Mouse (Mus musculus) frontal cortex, postnatal 25 days (tissue): ENCODE data around the gene Tph2.
"Not testable (repeated sequence)": the region's sequence is repeated elsewhere in the genome, so short reads cannot be mapped to it uniquely, and the experiment has no call there.

ENCODE experiments used
- DNase-seq, 2 experiments: peaks; one replicate each; pipeline ENCODE4 v3.0.0; 2022; ENCODE audit warnings: low spot score in 2 of 2

Tph2 gene

DNA sequence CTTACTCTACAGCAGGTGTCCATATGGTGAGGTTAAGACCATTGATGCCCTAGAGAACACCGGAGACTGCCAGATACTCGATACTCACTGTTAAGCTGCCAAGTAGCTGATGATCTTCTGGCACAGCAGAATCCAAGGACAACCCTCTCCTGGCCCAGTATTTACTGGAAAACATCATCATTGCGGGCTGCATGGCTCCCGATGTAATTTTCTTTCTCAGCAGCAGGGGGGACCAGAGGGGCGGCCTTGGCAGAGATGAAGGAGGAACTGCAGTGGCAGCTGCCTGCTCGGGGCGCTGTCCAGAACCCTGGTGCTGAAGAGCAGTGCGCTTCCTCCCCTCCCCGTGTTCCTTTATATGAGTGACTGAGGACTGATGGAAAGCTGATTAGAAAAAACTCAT is at the start of gene Tph2:
Gene Tph2 (minus strand): TSS at position 326 of the 400 bp plus-strand sequence.
- DNase-seq = peak; percentile 39 to 42

DNA sequence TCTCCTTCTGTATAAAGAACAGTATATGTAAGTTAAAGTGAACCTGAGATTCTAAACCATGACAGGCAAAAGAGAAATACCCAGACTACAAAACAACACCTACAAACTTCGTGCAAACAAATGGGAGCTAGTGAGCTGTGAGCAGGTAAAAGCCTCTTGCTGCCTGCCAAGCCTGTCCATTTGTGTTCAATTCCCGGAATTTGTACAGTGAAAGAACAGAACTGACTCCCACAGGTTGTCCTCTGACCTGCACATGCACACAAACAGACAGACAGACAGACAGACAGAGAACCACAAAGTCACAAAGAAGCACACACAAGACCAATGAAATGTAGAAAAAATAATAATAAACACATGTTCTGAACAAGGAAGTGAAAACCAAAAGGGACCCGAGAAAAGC is 49.0 kb upstream of the Tph2 start:
- no peak for DNase-seq

DNA sequence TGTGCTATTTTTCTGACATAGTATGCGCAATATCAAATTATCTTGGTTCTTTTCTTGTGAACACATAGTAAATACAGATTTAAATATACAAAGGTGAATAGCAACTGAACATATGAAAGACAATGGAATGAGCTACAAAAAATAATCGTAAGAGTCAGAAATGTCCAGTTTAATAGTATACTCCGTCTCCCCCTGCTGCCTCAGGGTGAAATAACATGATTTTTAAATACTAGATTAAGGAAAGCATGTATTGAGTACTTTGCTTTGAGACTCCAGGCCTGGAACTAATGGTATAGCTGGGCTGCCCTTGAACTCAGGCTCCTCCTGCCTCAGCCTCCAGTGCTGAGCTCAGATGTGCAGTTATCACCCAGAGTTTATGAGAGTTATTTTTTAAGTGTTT is 47.7 kb upstream of the Tph2 start:
- DNase-seq = no peak

DNA sequence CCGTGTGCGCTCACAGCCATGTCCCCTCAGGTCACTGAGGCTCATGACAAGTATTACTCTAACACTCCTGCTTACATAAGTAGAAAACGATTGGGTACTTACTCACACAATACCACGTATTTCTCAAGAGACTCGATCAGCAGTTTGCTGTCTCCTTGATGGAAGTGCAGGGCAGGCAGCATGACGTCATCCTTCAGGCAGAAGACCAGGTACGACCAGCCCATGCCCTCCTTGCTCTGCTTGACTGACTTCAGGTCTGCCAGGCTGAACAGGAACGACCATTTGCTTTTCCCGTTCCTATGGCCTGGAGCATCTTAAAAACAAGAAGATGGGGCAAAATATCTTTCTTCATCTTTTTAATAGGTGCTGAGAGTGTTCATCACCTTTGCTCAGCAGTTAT is 44.2 kb upstream of the Tph2 start:
- DNase-seq = no peak

DNA sequence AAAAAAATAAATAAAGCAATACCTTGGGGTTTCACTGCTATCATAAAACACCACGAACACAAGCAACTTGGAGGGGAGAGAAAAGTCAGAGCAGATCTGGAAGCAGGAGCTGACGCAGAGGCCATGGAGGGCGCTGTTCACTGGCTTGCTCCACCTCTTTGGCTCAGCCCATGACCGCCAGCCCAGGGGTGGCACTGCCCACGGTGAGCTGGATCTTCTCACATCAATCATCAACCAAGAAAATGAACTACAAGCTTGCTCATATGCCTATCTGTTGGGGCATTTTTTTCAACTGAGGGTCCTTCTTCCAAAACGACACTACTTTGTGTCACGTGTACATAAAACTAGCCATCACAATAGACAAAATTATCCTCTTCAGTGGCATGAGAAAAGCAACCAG is 41.8 kb upstream of the Tph2 start:
- DNase-seq = no peak

DNA sequence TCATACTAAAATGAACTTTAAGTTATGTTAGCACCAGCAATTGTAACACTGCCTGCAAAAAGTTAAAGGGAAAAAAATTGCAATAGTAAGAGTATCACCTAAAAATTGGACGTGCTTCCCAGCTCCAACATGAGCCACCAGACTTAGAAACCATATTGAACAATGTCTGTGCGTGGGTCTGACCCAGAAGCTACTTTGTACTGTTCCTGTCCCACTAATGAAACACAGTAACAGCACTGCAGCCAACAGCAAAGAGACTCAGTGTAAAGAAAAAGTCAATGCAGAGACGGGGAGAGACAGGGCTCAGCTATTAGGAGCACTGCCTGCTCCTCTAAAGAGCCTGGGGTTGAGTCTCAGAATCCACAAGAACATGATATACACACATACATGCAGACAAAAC is 39.0 kb upstream of the Tph2 start:
- DNase-seq = no peak

DNA sequence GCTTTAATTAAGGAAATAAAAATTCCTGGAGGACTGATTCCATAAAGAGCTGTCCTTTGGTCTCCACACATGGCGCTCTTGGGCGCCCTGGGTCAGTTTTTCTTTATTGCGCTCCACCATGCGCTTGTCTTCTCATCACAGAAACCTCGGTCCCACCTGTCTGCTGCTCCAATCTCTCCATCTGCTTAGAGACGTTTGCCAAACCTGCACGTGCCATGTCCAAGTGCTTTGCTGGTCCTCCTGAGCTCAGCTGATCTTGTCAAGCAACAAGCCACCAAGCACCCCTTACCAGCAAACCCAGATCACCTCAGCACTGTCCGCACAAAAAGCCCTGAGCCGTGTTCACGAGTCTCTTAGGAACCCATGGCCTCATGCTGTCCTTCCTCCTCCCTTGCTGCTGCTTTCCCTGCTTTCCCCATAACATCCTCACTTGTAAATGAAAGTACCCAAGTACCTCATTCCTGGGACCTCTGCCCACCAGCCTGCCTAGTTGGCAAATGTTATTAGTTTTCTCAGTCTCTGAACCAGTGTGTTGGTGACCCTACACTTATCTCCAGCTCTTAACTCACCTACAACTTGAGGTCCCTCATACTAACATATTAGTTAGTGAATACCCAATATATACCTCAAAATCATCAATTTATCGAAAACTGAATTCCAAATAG is 28.2 kb upstream of the Tph2 start:
- DNase-seq = no peak

DNA sequence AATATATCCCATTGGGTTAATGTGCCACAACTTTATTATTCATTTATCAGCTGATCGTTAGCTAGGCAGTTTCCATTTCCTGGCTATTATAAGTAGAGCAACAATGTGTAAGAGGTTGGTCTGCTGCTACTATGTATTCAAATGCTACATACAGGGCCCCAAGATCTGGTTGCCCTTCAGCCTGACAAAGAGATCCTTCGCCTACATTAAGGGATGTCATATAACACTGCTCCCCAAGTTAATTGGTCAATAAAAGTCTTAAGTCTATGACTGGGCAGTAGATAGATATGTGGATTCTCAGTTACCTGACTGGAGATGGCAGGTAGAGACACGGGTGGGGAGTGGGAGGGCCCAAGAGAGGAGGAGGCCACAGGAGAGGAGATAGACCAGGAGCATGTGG is 21.0 kb upstream of the Tph2 start:
- no peak for DNase-seq

DNA sequence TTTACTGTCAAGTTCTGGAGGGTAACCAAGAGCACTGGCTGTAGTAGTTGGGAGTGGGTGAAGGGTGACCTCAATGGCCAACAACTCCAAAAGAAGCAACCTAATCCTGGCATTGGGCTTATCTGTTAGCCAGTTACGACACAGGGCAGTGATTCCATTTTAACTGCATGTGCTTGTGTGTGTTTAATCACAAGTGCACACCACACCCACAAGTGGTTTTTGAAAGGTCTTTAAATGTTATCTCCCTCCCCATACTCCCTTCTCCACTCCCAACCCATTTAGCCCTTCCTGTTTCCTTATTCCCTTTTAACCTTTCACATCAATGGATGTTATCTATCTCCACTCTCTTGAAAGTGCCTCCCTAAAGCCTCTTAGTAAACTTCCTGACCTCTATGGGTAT is 20.5 kb upstream of the Tph2 start:
- DNase-seq = no peak

DNA sequence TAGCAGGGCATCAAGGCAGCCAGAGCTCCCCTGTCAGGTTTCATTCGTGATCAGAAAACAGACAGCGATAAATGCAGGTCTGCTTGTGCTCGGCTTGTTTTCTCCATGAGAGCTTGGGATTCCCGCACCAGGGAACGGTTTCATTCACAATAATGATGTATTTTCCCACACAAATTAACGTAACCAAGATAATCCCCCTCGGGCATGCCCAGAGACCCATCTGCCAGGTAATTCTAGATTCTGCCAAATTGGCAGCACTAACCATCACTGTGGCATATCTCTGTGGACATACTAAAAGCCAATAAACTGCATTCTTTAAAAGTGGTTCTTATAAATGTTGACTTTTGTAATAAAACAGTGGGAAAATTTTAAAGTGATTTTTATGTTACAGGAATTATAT is 6.4 kb upstream of the Tph2 start:
- no peak for DNase-seq

DNA sequence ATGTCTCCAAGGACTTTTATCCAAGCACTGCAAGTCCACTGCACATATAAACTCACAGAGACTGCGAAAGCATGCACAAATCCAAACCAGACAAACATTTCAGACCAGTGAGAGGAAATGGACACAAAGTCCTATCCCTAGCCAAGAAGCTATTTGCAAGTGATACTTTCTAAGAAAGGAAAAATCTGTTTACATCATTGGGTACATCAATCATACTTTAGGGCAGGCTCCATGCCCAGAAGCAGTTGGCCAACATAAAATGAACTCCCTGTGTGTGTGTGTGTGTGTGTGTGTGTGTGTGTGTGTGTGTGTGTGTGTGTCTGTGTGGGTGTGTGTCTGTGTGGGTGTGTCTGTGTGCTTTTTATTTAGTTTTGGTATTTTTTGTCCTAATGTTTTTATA is 2.6 kb upstream of the Tph2 start:
- no peak for DNase-seq

DNA sequence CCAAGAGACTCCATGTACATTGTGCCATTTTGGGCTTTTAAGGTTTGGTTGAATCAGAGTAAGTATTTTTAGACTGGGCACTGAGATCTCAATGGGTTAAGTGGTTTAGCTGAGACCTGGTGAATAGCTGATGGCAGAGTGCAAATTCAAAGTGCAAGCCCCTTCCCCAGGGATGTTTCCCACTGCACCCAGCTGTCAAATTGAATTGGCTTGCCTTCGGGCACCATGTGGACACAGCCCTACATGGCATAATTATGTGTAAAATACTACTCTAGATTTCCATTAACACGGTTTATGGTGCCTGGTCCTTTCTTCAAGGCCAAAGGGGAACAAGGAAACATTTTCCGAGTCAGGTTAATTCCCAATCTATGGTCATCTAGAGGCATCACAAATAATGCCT is 3.8 kb downstream of the Tph2 start:
- DNase-seq = no peak

DNA sequence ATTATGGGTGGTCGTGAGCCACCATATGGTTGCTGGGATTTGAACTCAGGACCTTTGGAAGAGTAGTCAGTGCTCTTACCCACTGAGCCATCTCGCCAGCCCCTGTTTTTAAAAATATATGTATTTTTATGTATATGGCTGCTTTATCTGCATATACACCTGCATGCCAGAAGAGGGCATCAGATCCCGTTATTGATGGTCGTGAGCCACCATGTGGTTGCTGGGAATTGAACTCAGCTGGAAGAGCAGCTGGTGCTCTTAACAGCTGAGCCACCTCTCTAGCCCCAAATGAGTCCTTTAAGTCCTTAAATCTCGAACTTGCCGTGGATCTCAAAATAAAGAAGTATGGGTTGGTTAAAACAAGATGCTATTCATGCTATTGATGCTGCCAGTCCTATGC is 6.8 kb downstream of the Tph2 start:
- DNase-seq = not testable (repeated sequence)

DNA sequence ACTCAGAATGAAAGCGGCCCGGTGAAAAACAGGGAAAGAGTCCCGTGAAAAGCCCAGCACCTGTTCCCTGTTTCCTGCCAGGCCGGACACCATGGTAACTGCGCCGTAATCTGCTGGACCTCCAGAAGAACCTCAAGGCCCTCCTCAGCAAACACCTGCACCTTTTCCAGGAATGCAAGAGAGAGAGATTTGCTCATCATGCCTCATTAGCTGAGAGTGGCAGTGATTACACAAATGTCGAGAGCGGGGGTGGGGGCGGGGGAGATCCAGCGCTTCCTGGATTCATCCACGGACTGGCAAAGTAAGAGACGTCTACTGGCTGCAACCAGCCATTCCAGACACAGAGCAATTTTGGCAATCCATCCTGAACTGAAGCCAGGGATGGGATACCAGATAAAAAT is 9.2 kb downstream of the Tph2 start:
- no peak for DNase-seq

DNA sequence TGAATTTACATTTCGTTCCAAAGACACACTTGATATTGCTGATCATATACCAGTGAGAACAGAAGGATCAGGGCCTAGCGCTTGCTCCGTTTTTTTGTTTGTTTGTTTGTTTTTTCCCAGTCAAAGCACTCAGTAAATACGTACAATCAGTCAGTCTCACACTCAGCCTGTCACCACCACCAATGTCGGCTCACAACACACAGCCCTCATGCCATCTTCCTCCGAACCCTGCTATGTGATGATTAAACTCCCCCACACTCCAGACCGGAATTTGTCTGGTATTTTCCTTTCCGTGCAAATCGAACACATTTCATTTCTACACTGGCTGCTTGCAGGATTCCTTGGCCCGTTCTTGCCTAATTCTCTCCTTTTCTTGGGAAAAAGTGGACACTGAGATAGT is 11.5 kb downstream of the Tph2 start:
- DNase-seq = no peak

DNA sequence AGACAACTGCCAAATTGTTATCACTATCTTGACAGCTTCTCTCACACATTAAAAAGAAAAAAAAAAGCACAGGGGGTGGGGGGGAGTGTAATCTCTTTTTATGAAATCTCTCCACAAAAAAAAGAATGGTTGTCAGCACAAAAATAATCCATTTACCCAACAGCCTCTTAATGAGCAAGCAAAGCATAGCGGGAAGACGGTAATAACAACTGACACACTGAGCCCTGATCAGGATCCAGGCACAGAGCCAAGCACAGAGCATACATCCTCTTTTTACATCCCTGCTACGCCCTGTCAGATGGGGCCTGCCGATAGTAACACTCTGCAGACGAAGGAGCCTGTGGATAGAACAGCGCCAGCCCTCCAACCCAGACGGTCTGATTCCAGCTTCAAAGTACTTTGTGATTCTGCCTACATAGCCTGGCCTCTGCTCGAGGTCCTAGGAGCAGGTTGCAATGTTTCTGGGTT is 13.4 kb downstream of the Tph2 start:
- DNase-seq = peak in 1 of 2 experiments; percentile 7

DNA sequence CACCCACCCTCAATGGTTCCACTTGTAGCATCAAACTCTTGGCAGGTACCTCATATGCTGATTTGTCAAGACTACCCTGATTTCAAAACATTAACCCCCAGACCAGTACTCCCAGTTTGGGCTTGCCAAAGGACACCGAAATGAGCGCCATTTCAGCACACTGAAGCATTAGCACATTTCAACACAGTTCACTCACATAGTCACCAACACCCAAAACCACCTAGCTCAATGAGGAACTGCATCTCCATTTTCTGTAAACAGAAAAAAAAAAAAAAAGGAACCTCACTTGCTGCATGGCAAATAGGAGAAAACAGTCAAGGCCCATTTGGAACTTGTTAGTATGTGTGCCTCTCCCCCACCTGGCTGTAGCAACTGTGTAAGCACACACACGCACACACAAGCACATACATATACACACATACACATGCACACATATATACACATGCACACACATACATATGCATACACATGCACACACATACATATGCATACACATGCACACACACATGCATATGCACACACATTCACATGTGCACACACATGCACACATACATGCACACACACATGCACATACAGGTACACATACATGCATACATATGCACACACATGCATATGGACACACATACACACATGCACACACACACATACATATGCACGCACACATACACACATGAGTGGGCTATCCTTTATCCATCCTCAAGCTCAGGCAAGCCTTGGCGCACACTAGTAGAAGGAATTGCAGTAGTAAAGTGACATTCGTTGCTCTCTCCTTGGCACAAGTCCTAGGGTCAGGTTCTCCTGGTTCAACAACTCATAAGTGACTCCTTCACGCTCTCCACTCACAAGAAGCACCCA is 14.1 kb downstream of the Tph2 start:
- DNase-seq = no peak

DNA sequence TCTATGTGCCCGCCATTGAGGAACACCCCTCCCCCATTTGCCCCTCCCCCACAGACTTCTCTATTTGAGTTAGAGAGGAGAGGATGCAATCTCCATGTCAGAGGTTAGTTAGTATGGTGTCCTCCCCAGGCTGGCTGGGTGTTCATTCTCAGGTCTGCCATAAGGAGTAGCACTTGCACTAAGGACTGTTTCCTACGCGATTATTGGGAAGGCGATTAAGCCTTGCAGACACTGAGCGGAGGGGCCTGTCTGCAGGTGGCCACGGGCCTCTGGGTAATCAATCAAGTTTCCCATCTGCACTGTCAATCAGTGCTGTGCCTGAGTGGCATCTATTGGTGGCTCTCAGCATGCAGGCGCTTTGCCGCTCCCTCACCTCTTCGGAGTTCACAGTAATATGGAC is 15.4 kb downstream of the Tph2 start:
- no peak for DNase-seq

DNA sequence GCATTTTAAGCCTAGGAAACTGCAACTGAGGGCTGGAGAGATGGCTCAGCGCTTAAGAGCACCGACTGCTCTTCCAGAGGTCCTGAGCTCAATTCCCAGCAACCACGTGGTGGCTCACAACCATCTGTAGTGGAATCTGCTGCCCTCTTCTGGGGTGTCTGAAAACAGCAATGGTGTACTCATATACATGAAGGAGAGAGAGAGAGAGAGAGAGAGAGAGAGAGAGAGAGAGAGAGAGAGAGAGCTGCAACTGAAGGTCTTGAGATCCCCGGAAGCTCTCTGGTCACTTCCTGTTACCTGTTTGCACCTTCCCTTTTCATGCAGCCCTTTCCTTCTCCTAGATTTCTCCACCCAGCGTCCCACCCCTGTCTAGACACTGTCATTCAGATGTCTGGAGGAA is 24.5 kb downstream of the Tph2 start:
- no peak for DNase-seq

DNA sequence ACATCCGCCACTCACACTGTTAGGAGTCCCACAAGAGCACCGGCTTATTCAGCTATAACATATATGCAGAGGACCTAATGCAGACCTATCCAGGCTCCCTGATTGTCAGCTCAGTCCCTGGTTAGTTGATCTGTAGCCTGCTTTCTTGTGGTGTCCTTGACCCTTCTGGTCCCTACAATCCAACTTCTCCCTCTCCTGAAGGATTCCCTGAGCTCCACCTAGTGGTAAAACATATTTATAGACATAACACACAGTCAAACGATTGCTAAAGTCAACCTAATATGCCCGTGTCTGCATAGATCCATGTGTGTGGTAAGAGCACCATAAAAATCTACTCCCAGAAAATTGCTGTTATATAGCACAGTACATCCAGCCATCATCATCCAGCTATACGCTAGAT is 37.5 kb downstream of the Tph2 start:
- DNase-seq = no peak

DNA sequence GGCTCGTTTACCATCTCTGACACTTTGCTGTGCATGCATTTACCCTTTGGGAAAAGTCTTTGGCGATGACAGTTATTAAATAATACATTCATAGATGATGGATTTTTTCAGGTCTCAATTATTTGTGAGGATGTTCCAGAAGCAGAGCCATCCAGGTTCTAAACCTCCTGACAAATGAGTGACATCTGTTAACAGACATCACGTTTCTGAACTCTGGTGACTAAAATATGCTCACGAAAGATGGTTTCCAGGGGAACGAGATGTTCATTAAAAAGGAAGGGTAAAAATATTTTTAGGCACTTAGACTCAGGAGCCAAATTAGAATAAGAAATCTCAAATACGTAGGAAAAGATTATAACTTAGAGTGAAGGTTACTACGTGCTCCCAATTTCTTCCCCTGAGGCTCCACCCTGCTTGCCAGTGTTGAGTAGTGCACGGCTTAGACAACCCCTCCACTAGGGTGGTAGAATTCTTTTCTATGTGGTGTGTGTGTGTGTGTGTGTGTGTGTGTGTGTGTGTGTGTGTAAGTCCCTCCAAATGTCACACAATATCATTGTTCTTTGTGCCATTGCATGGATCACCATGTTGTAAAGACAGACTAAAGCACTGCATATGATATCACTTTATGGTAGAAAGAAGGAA is 38.4 kb downstream of the Tph2 start:
- DNase-seq = no peak

DNA sequence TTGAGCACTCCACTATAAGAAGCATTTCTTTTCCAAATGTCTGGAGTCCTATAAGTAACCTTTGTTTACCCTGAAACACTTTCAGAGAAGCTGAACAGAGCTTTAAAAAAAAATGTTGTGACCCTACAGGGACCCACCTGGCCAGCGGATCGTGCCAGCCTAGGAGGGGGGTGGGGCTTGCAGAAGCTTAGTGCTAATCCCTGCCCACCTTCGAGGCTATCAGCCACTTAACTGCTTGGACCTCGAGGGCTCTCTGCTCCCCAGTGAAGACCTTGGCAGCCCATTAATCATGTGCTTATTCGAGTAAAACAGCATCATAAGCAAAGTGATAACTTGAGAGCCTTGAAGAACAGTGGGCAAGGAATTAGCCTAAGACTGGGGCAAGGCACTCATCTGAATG is 40.3 kb downstream of the Tph2 start:
- no peak for DNase-seq

DNA sequence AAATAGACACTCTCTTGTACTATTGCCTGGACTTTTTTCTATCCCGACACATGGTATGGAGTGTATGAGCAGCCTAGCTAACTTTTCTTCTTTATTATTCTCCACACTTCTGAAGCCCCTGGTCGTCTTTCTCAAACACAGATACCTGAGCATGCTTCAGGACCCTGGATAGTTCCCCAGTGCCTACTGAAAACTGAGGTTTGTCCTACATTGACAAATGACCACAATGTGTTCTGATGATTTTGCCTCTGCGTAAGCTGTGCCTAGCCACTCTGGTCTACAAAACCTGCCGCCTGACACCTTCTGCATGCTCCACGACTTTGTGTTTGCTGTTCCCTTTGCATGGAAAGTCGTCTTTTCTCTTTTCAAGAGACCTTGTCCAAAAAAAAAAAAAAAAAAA is 41.2 kb downstream of the Tph2 start:
- no peak for DNase-seq
